Mouse (Mus musculus): ENCODE measurements at regions not wholly inside any gene's neighbourhood (a gene's known extent, or its start where the extent isn't known, plus 50 kb on each side); places are given as distances from the start of the nearest gene placed in this dataset.

GRCm38 (mm10) chr2:57793519-57794296, 204.0 kb upstream of the Galnt5 start:
- no peak for TF ChIP-seq ZC3H11A (IDR thresholded peaks at IDR 0.05; ENCODE audit: borderline replicate concordance, low read depth, low read length)
- no peak for TF ChIP-seq HCFC1 (IDR thresholded peaks at IDR 0.05; ENCODE audit: borderline replicate concordance, insufficient read depth, low read length)
- no peak for TF ChIP-seq ZNF384 (IDR thresholded peaks at IDR 0.05; ENCODE audit: low read depth, low read length)

Measured in ES-E14 (cell line).